Mouse (Mus musculus): ENCODE measurements around the gene Cobll1. TPM values are rescaled to one million over a fixed set of nuclear protein-coding genes. Genes with fewer than 3 reads are reported as not detected.

The Cobll1 gene
- polyA plus RNA-seq, 1 experiment from 2014 or later = 3.3 TPM

GRCm38 (mm10) chr2:65083411-65083810, 155.8 kb downstream of the Cobll1 start:
- Histone ChIP-seq H3K36me3 (ENCODE audit: control insufficient read depth, insufficient read depth, low read length) (no peaks in the 10 kb centered on the region), H3K9ac (ENCODE audit: low read depth, low read length) (no peak overlapping the region), H3K27ac (ENCODE audit: low read length) (no peak overlapping the region), H3K4me1 (ENCODE audit: control insufficient read depth, insufficient read depth, low read length) (no peaks in the 10 kb centered on the region), H3K4me2 (ENCODE audit: low read length) (no peak overlapping the region), H3K9me3 (replicated peaks; ENCODE audit: control insufficient read depth, low read length, poor library complexity, severe bottlenecking) (no peaks in the 10 kb centered on the region), H3K27me3 (ENCODE audit: control insufficient read depth, insufficient read depth, low read depth, low read length) (no peaks in the 10 kb centered on the region), H3K4me3 (ENCODE audit: low read depth, low read length) (no peak overlapping the region)
- no peak for ATAC-seq

- WGBS = 59% methylated on average over 3 of the region's 3 CpGs
- Histone ChIP-seq H3K27me3 (ENCODE audit: control insufficient read depth, insufficient read depth, low read depth, low read length) (no peaks in the 10 kb centered on the region), H3K27ac (ENCODE audit: low read length) (no peak overlapping the region), H3K36me3 (ENCODE audit: control insufficient read depth, insufficient read depth, low read length) (no peaks in the 10 kb centered on the region), H3K4me1 (ENCODE audit: control insufficient read depth, insufficient read depth, low read length) (no peaks in the 10 kb centered on the region), H3K9ac (ENCODE audit: low read depth, low read length) (no peak overlapping the region), H3K4me2 (ENCODE audit: low read length) (no peak overlapping the region), H3K9me3 (replicated peaks; ENCODE audit: control insufficient read depth, low read length, poor library complexity, severe bottlenecking) (no peaks in the 10 kb centered on the region), H3K4me3 (ENCODE audit: low read depth, low read length) (no peak overlapping the region)
- ATAC-seq = no peak
These were observed 161.7 kb downstream of the Cobll1 start for GRCm38 (mm10) chr2:65077544-65077943.

GRCm38 (mm10) chr2:65075840-65076239, 163.4 kb downstream of the Cobll1 start:
- Histone ChIP-seq H3K4me3 (ENCODE audit: low read depth, low read length) (no peak overlapping the region), H3K4me1 (ENCODE audit: control insufficient read depth, insufficient read depth, low read length) (no peaks in the 10 kb centered on the region), H3K27me3 (ENCODE audit: control insufficient read depth, insufficient read depth, low read depth, low read length) (no peaks in the 10 kb centered on the region), H3K4me2 (ENCODE audit: low read length) (no peak overlapping the region), H3K9me3 (replicated peaks; ENCODE audit: control insufficient read depth, low read length, poor library complexity, severe bottlenecking) (no peaks in the 10 kb centered on the region), H3K27ac (ENCODE audit: low read length) (peak overlapping the region; percentile 47; the same call in 1 of the 2 replicates), H3K9ac (ENCODE audit: low read depth, low read length) (no peak overlapping the region), H3K36me3 (ENCODE audit: control insufficient read depth, insufficient read depth, low read length) (no peaks in the 10 kb centered on the region)
- ATAC-seq = 0 out of 2 replicates have a peak, but pooled peaks have one; percentile 11
- WGBS = 77% methylated on average over 5 of the region's 5 CpGs

GRCm38 (mm10) chr2:65075431-65075830, 163.8 kb downstream of the Cobll1 start:
- ATAC-seq = peak; percentile 72; the same call in 1 of the 2 replicates
- no peaks in the 10 kb centered on the region for H3K9me3 ChIP-seq (replicated peaks; ENCODE audit: control insufficient read depth, low read length, poor library complexity, severe bottlenecking)
- WGBS = 65% methylated on average over 4 of the region's 4 CpGs
- no peaks in the 10 kb centered on the region for H3K36me3 ChIP-seq (ENCODE audit: control insufficient read depth, insufficient read depth, low read length)
- no peak overlapping the region for H3K4me2 ChIP-seq (ENCODE audit: low read length)
- no peaks in the 10 kb centered on the region for H3K27me3 ChIP-seq (ENCODE audit: control insufficient read depth, insufficient read depth, low read depth, low read length)
- no peaks in the 10 kb centered on the region for H3K4me1 ChIP-seq (ENCODE audit: control insufficient read depth, insufficient read depth, low read length)
- no peak overlapping the region for H3K9ac ChIP-seq (ENCODE audit: low read depth, low read length)
- peak overlapping the region; percentile 47; the same call in 1 of the 2 replicates for H3K27ac ChIP-seq (ENCODE audit: low read length)
- H3K4me3 ChIP-seq (ENCODE audit: low read depth, low read length) = no peak overlapping the region

- Histone ChIP-seq H3K4me1 (ENCODE audit: control insufficient read depth, insufficient read depth, low read length) (no peaks in the 10 kb centered on the region), H3K27ac (ENCODE audit: low read length) (no peak overlapping the region), H3K9ac (ENCODE audit: low read depth, low read length) (no peak overlapping the region), H3K27me3 (ENCODE audit: control insufficient read depth, insufficient read depth, low read depth, low read length) (no peaks in the 10 kb centered on the region), H3K36me3 (ENCODE audit: control insufficient read depth, insufficient read depth, low read length) (no peaks in the 10 kb centered on the region), H3K4me3 (ENCODE audit: low read depth, low read length) (no peak overlapping the region), H3K9me3 (replicated peaks; ENCODE audit: control insufficient read depth, low read length, poor library complexity, severe bottlenecking) (no peaks in the 10 kb centered on the region), H3K4me2 (ENCODE audit: low read length) (no peak overlapping the region)
- ATAC-seq = no peak
- 76% methylated on average over 3 of the region's 3 CpGs for WGBS
These were observed 167.0 kb downstream of the Cobll1 start for GRCm38 (mm10) chr2:65072205-65072604.

- Histone ChIP-seq H3K4me2 (ENCODE audit: low read length) (no peak overlapping the region), H3K27me3 (ENCODE audit: control insufficient read depth, insufficient read depth, low read depth, low read length) (no peaks in the 10 kb centered on the region), H3K4me1 (ENCODE audit: control insufficient read depth, insufficient read depth, low read length) (no peaks in the 10 kb centered on the region), H3K4me3 (ENCODE audit: low read depth, low read length) (no peak overlapping the region), H3K9me3 (replicated peaks; ENCODE audit: control insufficient read depth, low read length, poor library complexity, severe bottlenecking) (no peaks in the 10 kb centered on the region), H3K36me3 (ENCODE audit: control insufficient read depth, insufficient read depth, low read length) (no peaks in the 10 kb centered on the region), H3K27ac (ENCODE audit: low read length) (no peak overlapping the region), H3K9ac (ENCODE audit: low read depth, low read length) (no peak overlapping the region)
- no peak for ATAC-seq
- 93% methylated on average over 2 of the region's 2 CpGs for WGBS
These were observed 185.4 kb downstream of the Cobll1 start for GRCm38 (mm10) chr2:65053764-65054163.

GRCm38 (mm10) chr2:65052191-65053012, 186.8 kb downstream of the Cobll1 start:
- no peak for ATAC-seq
- Histone ChIP-seq H3K9me3 (replicated peaks; ENCODE audit: control insufficient read depth, low read length, poor library complexity, severe bottlenecking) (no peaks in the 10 kb centered on the region), H3K36me3 (ENCODE audit: control insufficient read depth, insufficient read depth, low read length) (no peaks in the 10 kb centered on the region), H3K27me3 (ENCODE audit: control insufficient read depth, insufficient read depth, low read depth, low read length) (no peaks in the 10 kb centered on the region), H3K27ac (ENCODE audit: low read length) (no peak overlapping the region), H3K4me1 (ENCODE audit: control insufficient read depth, insufficient read depth, low read length) (no peaks in the 10 kb centered on the region), H3K9ac (ENCODE audit: low read depth, low read length) (no peak overlapping the region), H3K4me3 (ENCODE audit: low read depth, low read length) (no peak overlapping the region), H3K4me2 (ENCODE audit: low read length) (no peak overlapping the region)
- WGBS = 96% methylated on average over 6 of the region's 6 CpGs

- Histone ChIP-seq H3K27ac (ENCODE audit: low read length) (no peak overlapping the region), H3K27me3 (ENCODE audit: control insufficient read depth, insufficient read depth, low read depth, low read length) (no peaks in the 10 kb centered on the region), H3K9ac (ENCODE audit: low read depth, low read length) (no peak overlapping the region), H3K4me3 (ENCODE audit: low read depth, low read length) (no peak overlapping the region), H3K4me2 (ENCODE audit: low read length) (no peak overlapping the region), H3K36me3 (ENCODE audit: control insufficient read depth, insufficient read depth, low read length) (no peaks in the 10 kb centered on the region), H3K9me3 (replicated peaks; ENCODE audit: control insufficient read depth, low read length, poor library complexity, severe bottlenecking) (no peaks in the 10 kb centered on the region), H3K4me1 (ENCODE audit: control insufficient read depth, insufficient read depth, low read length) (no peaks in the 10 kb centered on the region)
- 92% methylated on average over 3 of the region's 3 CpGs for WGBS
- ATAC-seq = no peak
These were observed 188.4 kb downstream of the Cobll1 start for GRCm38 (mm10) chr2:65050776-65051175.

GRCm38 (mm10) chr2:65048234-65049017, 190.8 kb downstream of the Cobll1 start:
- Histone ChIP-seq H3K4me2 (ENCODE audit: low read length) (no peak overlapping the region), H3K27ac (ENCODE audit: low read length) (no peak overlapping the region), H3K27me3 (ENCODE audit: control insufficient read depth, insufficient read depth, low read depth, low read length) (no peaks in the 10 kb centered on the region), H3K36me3 (ENCODE audit: control insufficient read depth, insufficient read depth, low read length) (no peaks in the 10 kb centered on the region), H3K4me3 (ENCODE audit: low read depth, low read length) (no peak overlapping the region), H3K4me1 (ENCODE audit: control insufficient read depth, insufficient read depth, low read length) (no peaks in the 10 kb centered on the region), H3K9ac (ENCODE audit: low read depth, low read length) (no peak overlapping the region), H3K9me3 (replicated peaks; ENCODE audit: control insufficient read depth, low read length, poor library complexity, severe bottlenecking) (no peaks in the 10 kb centered on the region)
- no peak for ATAC-seq
- WGBS = 56% methylated on average over 6 of the region's 6 CpGs

All from midbrain, embryonic 16.5 days (tissue).